Mouse (Mus musculus): Measurements from ENCODE around the gene S1pr1. TPM values are rescaled to one million over a fixed set of nuclear protein-coding genes. Genes with fewer than 3 reads are reported as not detected.

S1pr1 gene
- 23.4 and 23.9 TPM in 2 replicates for polyA plus RNA-seq (2015; fragmentation: Nextera tagmentation; extraction: Ambion mirVana)

GRCm38 (mm10) chr3:115714671-115715651 lies at the start of gene S1pr1:
TSS of gene S1pr1 (minus strand) at chr3:115715072.
- H3K4me1 ChIP-seq: peaks cover 31% of the 10 kb centered on the region
- ATAC-seq (ENCODE audit: low FRiP score, low read depth): peak; percentile 90
- H3K4me3 ChIP-seq: peak within 1 kb of the TSS; percentile 61
- H3K27me3 ChIP-seq: no peaks in the 10 kb centered on the region
- WGBS: under 1% methylated on average over 51 of the region's 51 CpGs
- peaks cover 14% of the 10 kb centered on the region for H3K36me3 ChIP-seq
- H3K9me3 ChIP-seq: no peaks in the 10 kb centered on the region
- peak within 1 kb of the TSS; percentile 87 for H3K4me2 ChIP-seq (replicated peaks)
- peak within 1 kb of the TSS; percentile 91 for H3K27ac ChIP-seq
- H3K9ac ChIP-seq: peak within 1 kb of the TSS; percentile 82

GRCm38 (mm10) chr3:115763292-115763691 lies 48.4 kb upstream of the S1pr1 start:
- Histone ChIP-seq H3K4me3 (no peak overlapping the region), H3K27ac (no peak overlapping the region), H3K9me3 (no peaks in the 10 kb centered on the region), H3K36me3 (no peaks in the 10 kb centered on the region), H3K4me2 (replicated peaks) (no peak overlapping the region), H3K9ac (no peak overlapping the region), H3K27me3 (no peaks in the 10 kb centered on the region), H3K4me1 (peaks cover 6% of the 10 kb centered on the region)
- ATAC-seq (ENCODE audit: low FRiP score, low read depth): peak; percentile 54; the same call in 1 of the 2 replicates
- WGBS: 71% methylated on average over 6 of the region's 6 CpGs

- Histone ChIP-seq H3K4me2 (replicated peaks) (no peak overlapping the region), H3K4me3 (no peak overlapping the region), H3K36me3 (no peaks in the 10 kb centered on the region), H3K9ac (no peak overlapping the region), H3K9me3 (no peaks in the 10 kb centered on the region), H3K4me1 (peaks cover 7% of the 10 kb centered on the region), H3K27me3 (no peaks in the 10 kb centered on the region), H3K27ac (no peak overlapping the region)
- 80% methylated on average over 7 of the region's 7 CpGs for WGBS
- no peak for ATAC-seq (ENCODE audit: low FRiP score, low read depth)
These were observed 48.0 kb upstream of the S1pr1 start for GRCm38 (mm10) chr3:115762841-115763240.

- H3K4me3 ChIP-seq: no peak overlapping the region
- H3K27me3 ChIP-seq: no peaks in the 10 kb centered on the region
- no peaks in the 10 kb centered on the region for H3K36me3 ChIP-seq
- H3K4me2 ChIP-seq (replicated peaks): no peak overlapping the region
- H3K9me3 ChIP-seq: no peaks in the 10 kb centered on the region
- WGBS: 91% methylated on average over 4 of the region's 4 CpGs
- no peak overlapping the region for H3K9ac ChIP-seq
- peaks cover 7% of the 10 kb centered on the region for H3K4me1 ChIP-seq
- no peak for ATAC-seq (ENCODE audit: low FRiP score, low read depth)
- H3K27ac ChIP-seq: no peak overlapping the region
These were observed 44.8 kb upstream of the S1pr1 start for GRCm38 (mm10) chr3:115759659-115760058.

- Histone ChIP-seq H3K27ac (no peak overlapping the region), H3K4me1 (peaks cover 7% of the 10 kb centered on the region), H3K9ac (no peak overlapping the region), H3K36me3 (no peaks in the 10 kb centered on the region), H3K4me2 (replicated peaks) (peak overlapping the region; percentile 47), H3K9me3 (no peaks in the 10 kb centered on the region), H3K4me3 (0 out of 2 replicates have a peak overlapping the region, but pooled peaks have one; percentile 8), H3K27me3 (no peaks in the 10 kb centered on the region)
- 8% methylated on average over 9 of the region's 9 CpGs for WGBS
- peak; percentile 65 for ATAC-seq (ENCODE audit: low FRiP score, low read depth)
These were observed 43.6 kb upstream of the S1pr1 start for GRCm38 (mm10) chr3:115758455-115758912.

- no peak for ATAC-seq (ENCODE audit: low FRiP score, low read depth)
- peaks cover 7% of the 10 kb centered on the region for H3K4me1 ChIP-seq
- WGBS: 57% methylated on average over 8 of the region's 8 CpGs
These were observed 39.6 kb upstream of the S1pr1 start for GRCm38 (mm10) chr3:115754466-115754865.

GRCm38 (mm10) chr3:115750369-115750768 lies 35.5 kb upstream of the S1pr1 start:
- Histone ChIP-seq H3K4me3 (no peak overlapping the region), H3K27ac (no peak overlapping the region), H3K4me2 (replicated peaks) (no peak overlapping the region), H3K9me3 (no peaks in the 10 kb centered on the region), H3K27me3 (no peaks in the 10 kb centered on the region), H3K36me3 (no peaks in the 10 kb centered on the region), H3K4me1 (no peaks in the 10 kb centered on the region), H3K9ac (no peak overlapping the region)
- no peak for ATAC-seq (ENCODE audit: low FRiP score, low read depth)
- WGBS: 83% methylated on average over 3 of the region's 3 CpGs

More at GRCm38 (mm10) chr3:115754466-115754865, 39.6 kb upstream of the S1pr1 start:
- H3K9me3 ChIP-seq: no peaks in the 10 kb centered on the region
- no peak overlapping the region for H3K4me3 ChIP-seq
- 0 out of 2 replicates have a peak overlapping the region, but pooled peaks have one; percentile 4 for H3K4me2 ChIP-seq (replicated peaks)
- no peak overlapping the region for H3K27ac ChIP-seq
- no peaks in the 10 kb centered on the region for H3K27me3 ChIP-seq
- no peaks in the 10 kb centered on the region for H3K36me3 ChIP-seq
- H3K9ac ChIP-seq: no peak overlapping the region

- Histone ChIP-seq H3K27me3 (no peaks in the 10 kb centered on the region), H3K9me3 (no peaks in the 10 kb centered on the region), H3K27ac (no peak overlapping the region), H3K36me3 (no peaks in the 10 kb centered on the region), H3K4me1 (no peaks in the 10 kb centered on the region), H3K9ac (no peak overlapping the region), H3K4me2 (replicated peaks) (no peak overlapping the region), H3K4me3 (no peak overlapping the region)
- 86% methylated on average over 5 of the region's 5 CpGs for WGBS
- no peak for ATAC-seq (ENCODE audit: low FRiP score, low read depth)
These were observed 33.6 kb upstream of the S1pr1 start for GRCm38 (mm10) chr3:115748289-115748989.

GRCm38 (mm10) chr3:115746511-115746910 lies 31.6 kb upstream of the S1pr1 start:
- Histone ChIP-seq H3K27ac (no peak overlapping the region), H3K4me2 (replicated peaks) (no peak overlapping the region), H3K9me3 (no peaks in the 10 kb centered on the region), H3K27me3 (no peaks in the 10 kb centered on the region), H3K36me3 (no peaks in the 10 kb centered on the region), H3K4me3 (no peak overlapping the region), H3K9ac (no peak overlapping the region), H3K4me1 (no peaks in the 10 kb centered on the region)
- no peak for ATAC-seq (ENCODE audit: low FRiP score, low read depth)
- 53% methylated on average over 8 of the region's 8 CpGs for WGBS

GRCm38 (mm10) chr3:115745088-115745487 lies 30.2 kb upstream of the S1pr1 start:
- no peak for ATAC-seq (ENCODE audit: low FRiP score, low read depth)
- Histone ChIP-seq H3K27ac (no peak overlapping the region), H3K9ac (no peak overlapping the region), H3K27me3 (no peaks in the 10 kb centered on the region), H3K4me2 (replicated peaks) (no peak overlapping the region), H3K36me3 (no peaks in the 10 kb centered on the region), H3K4me1 (no peaks in the 10 kb centered on the region), H3K4me3 (no peak overlapping the region), H3K9me3 (no peaks in the 10 kb centered on the region)
- 91% methylated on average over 11 of the region's 11 CpGs for whole genome bisulfite sequencing

GRCm38 (mm10) chr3:115738524-115738923 lies 23.7 kb upstream of the S1pr1 start:
- Histone ChIP-seq H3K4me3 (no peak overlapping the region), H3K27ac (no peak overlapping the region), H3K4me2 (replicated peaks) (no peak overlapping the region), H3K9ac (no peak overlapping the region), H3K36me3 (no peaks in the 10 kb centered on the region), H3K4me1 (peaks cover 8% of the 10 kb centered on the region), H3K27me3 (no peaks in the 10 kb centered on the region), H3K9me3 (no peaks in the 10 kb centered on the region)
- ATAC-seq (ENCODE audit: low FRiP score, low read depth): no peak
- 36% methylated on average over 2 of the region's 2 CpGs for WGBS

GRCm38 (mm10) chr3:115737785-115738318 lies 23.0 kb upstream of the S1pr1 start:
- ATAC-seq (ENCODE audit: low FRiP score, low read depth): peak; percentile 72

More at GRCm38 (mm10) chr3:115737785-115738318, 23.0 kb upstream of the S1pr1 start:
- Histone ChIP-seq H3K4me1 (peaks cover 8% of the 10 kb centered on the region), H3K27ac (no peak overlapping the region), H3K36me3 (no peaks in the 10 kb centered on the region), H3K9ac (no peak overlapping the region), H3K27me3 (no peaks in the 10 kb centered on the region), H3K9me3 (no peaks in the 10 kb centered on the region), H3K4me2 (replicated peaks) (peak overlapping the region; percentile 19), H3K4me3 (no peak overlapping the region)
- WGBS: 23% methylated on average over 11 of the region's 11 CpGs

All from limb, embryonic 13.5 days (tissue).